Mouse (Mus musculus) fat pad, adult 2 months (tissue): ENCODE data around the gene Tdp1.

Experiments
- DNase-seq: peaks from one replicate; pipeline ENCODE4 v3.0.0-alpha.2; 2011; ENCODE audit warnings: low read depth, low spot score; ENCODE audit errors: extremely low read depth

Gene Tdp1

GRCm38 (mm10) chr12:99884269-99885261 lies at the start of gene Tdp1, which contains the start of gene Efcab11:
Gene Tdp1 (plus strand): TSS chr12:99884517.
Gene Efcab11 (minus strand): TSS chr12:99884439.
- DNase-seq = no peak

GRCm38 (mm10) chr12:99836404-99837131 lies 47.7 kb upstream of the Tdp1 start:
- DNase-seq = no peak

GRCm38 (mm10) chr12:99837528-99837927 lies 46.8 kb upstream of the Tdp1 start:
- no peak for DNase-seq

- DNase-seq = no peak
Measured at GRCm38 (mm10) chr12:99838109-99838508, 46.2 kb upstream of the Tdp1 start.

- DNase-seq = no peak
Measured at GRCm38 (mm10) chr12:99838703-99839102, 45.6 kb upstream of the Tdp1 start.

GRCm38 (mm10) chr12:99844951-99845350 lies 39.4 kb upstream of the Tdp1 start:
- DNase-seq = no peak

GRCm38 (mm10) chr12:99849996-99850395 lies 34.3 kb upstream of the Tdp1 start:
- no peak for DNase-seq

GRCm38 (mm10) chr12:99853323-99854258 lies 30.7 kb upstream of the Tdp1 start:
- DNase-seq = no peak

- no peak for DNase-seq
Measured at GRCm38 (mm10) chr12:99856011-99856410, 28.3 kb upstream of the Tdp1 start.

- no peak for DNase-seq
Measured at GRCm38 (mm10) chr12:99858664-99859063, 25.7 kb upstream of the Tdp1 start.

GRCm38 (mm10) chr12:99859391-99860100 lies 24.8 kb upstream of the Tdp1 start:
- no peak for DNase-seq

GRCm38 (mm10) chr12:99860981-99861380 lies 23.3 kb upstream of the Tdp1 start:
- no peak for DNase-seq

GRCm38 (mm10) chr12:99864613-99865012 lies 19.7 kb upstream of the Tdp1 start:
- DNase-seq = no peak

- DNase-seq = no peak
Measured at GRCm38 (mm10) chr12:99868821-99869220, 15.5 kb upstream of the Tdp1 start.

GRCm38 (mm10) chr12:99873443-99873842 lies 10.9 kb upstream of the Tdp1 start:
- DNase-seq = no peak

- no peak for DNase-seq
Measured at GRCm38 (mm10) chr12:99874609-99875008, 9.7 kb upstream of the Tdp1 start.

- DNase-seq = peak; percentile 33
Measured at GRCm38 (mm10) chr12:99883000-99883712, 1.2 kb upstream of the Tdp1 start.

GRCm38 (mm10) chr12:99883713-99884105 lies 608 bp upstream of the Tdp1 start:
- no peak for DNase-seq

- no peak for DNase-seq
Measured at GRCm38 (mm10) chr12:99885282-99885901, 1.1 kb downstream of the Tdp1 start.
